Mouse (Mus musculus) gastrocnemius, postnatal 4 days (tissue): Measurements from ENCODE around the gene Flrt3. TPM values are rescaled to one million over a fixed set of nuclear protein-coding genes. Genes with fewer than 3 reads are reported as not detected.

ENCODE experiments used
- DNase-seq, 2 experiments: peaks; one replicate each; pipeline ENCODE4 v3.0.0; 2021 to 2022; ENCODE audit warnings: low spot score in 2 of 2, mixed read lengths in 2 of 2
- total RNA-seq, 2 experiments: library from RNA; stranded (reverse); gene quantifications; 2 replicates each; pipeline ENCODE4 v1.2.3; 2021

The Flrt3 gene
- total RNA-seq, 2 experiments from 2014 or later = 3.6 to 3.9 TPM

- no peak for DNase-seq
Observed at GRCm38 (mm10) chr2:140653978-140654377, 17.3 kb downstream of the Flrt3 start.

GRCm38 (mm10) chr2:140653481-140653880 lies 17.8 kb downstream of the Flrt3 start:
- no peak for DNase-seq

DNA sequence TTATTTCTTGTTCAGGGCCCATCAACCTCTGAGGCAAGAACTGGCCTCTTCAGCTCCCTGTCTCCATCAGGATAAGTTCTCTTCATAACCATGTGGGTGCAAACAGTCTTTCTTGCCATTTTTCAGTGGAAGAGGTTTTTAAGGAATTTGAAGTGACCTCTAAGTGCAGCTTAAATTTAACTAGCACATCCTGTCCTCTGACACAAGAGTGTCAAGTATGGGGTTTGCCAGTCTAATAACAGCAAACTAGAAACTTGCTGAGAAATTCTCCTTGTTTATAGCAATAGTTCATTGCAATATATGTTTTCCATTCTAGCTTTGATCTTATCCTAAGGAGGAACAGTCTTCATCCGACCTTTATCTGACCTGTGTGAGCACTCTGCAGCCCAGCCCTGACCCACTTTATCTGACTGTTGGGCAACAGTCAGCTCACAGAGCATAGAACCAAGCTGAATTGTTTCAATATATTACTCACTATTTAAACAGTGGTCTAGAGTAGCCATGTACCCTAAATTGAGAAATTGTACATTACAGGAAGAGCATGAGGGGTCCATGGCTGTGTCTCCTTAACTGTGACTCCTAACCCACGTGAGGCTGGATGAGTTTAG lies 49.4 kb downstream of the Flrt3 start:
- DNase-seq = no peak

DNA sequence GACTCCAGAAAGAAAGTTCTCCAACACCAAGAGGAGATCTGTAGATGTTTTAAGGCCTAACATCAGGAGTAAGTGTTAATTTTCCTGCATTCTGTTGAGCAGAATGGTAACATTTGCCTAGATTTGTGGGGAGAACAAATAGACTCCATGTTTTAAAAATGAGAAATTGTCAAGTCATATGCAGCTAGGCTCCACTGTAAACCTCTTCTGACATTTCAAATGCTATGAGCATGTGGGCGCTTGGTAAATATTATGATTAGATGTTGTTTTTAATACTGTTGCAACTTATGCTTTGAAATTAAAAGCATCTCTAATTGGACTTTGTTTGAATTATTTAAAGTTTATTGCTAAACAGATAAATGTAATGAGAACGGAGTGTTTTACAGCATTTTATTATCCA lies 55.8 kb downstream of the Flrt3 start:
- DNase-seq = no peak
